Mouse (Mus musculus) lung, embryonic 15.5 days (tissue): ENCODE data around the gene Tfcp2. TPM values are rescaled to one million over a fixed set of nuclear protein-coding genes. Genes with fewer than 3 reads are reported as not detected.

ENCODE experiments used
- ATAC-seq: fragments of 200-750 bp; cut with Nextera tagmentation; 2 replicates; pipeline ENCODE4 v1.8.0; 2017; ENCODE audit warnings: moderate number of reproducible peaks, borderline replicate concordance; ENCODE audit not compliant: low FRiP score, low TSS enrichment; ENCODE audit errors: extremely low read depth
- H3K27ac ChIP-seq: fragments of 300-500 bp; sonication (generic); 2 replicates; pipeline ENCODE4 v1.5.1; 2015; ENCODE audit warnings: moderate library complexity, mild to moderate bottlenecking, inconsistent platforms
- H3K27me3 ChIP-seq: fragments of 300-500 bp; sonication (generic); 2 replicates; pipeline ENCODE4 v1.6.1; 2015; ENCODE audit warnings: inconsistent platforms
- H3K36me3 ChIP-seq: fragments of 300-500 bp; sonication (generic); 2 replicates; pipeline ENCODE4 v1.6.1; 2015; ENCODE audit warnings: inconsistent platforms
- H3K4me1 ChIP-seq: fragments of 300-500 bp; sonication (generic); 2 replicates; pipeline ENCODE4 v1.6.1; 2015; ENCODE audit warnings: inconsistent platforms
- H3K4me2 ChIP-seq: fragments of 300-500 bp; sonication (generic); 2 replicates; pipeline ENCODE4 v1.6.1; 2015; ENCODE audit warnings: inconsistent platforms, mild to moderate bottlenecking, moderate library complexity
- H3K4me3 ChIP-seq: fragments of 300-500 bp; sonication (generic); 2 replicates; pipeline ENCODE4 v1.5.1; 2015; ENCODE audit warnings: mild to moderate bottlenecking, inconsistent platforms
- H3K9ac ChIP-seq: fragments of 300-500 bp; sonication (generic); 2 replicates; pipeline ENCODE4 v1.6.1; 2015; ENCODE audit warnings: inconsistent platforms
- H3K9me3 ChIP-seq: fragments of 300-500 bp; sonication (generic); 2 replicates; pipeline ENCODE4 v1.6.1; 2016; ENCODE audit warnings: inconsistent platforms
- WGBS: fragments of 180-500 bp; shearing (Covaris S2); methylation state at CpG from one replicate; pipeline ENCODE4 v1.1.7; 2015; 5-methylcytosine and 5-hydroxymethylcytosine counted together
- polyA plus RNA-seq: library from polyadenylated mRNA; unstranded; fragments of >200 nt; fragmentation: Nextera tagmentation; extraction: Ambion mirVana; gene quantifications from 2 replicates; pipeline ENCODE4 v1.2.1, GENCODE M21; 2015

The Tfcp2 gene
- polyA plus RNA-seq, 1 experiment from 2014 or later, result 27.3 TPM

DNA sequence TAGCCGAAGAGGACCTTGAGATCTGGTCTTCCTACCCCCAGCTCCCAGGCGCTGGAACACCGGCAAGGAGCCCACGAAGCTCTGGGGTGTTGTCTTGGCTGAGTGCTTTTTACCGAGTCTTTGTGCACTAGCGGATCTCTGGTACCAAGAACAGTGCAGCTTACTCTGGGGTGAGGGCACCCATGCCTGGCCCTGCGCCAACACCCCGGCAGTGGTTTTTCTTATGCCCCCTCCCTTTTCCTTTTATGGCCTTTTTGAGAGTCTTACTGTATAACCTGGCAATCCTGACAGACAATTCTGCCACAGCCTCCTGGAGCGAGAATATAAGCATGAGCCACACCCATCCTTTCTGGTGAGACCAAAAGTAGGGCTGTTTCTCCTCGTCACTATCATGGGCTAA lies 73.5 kb downstream of the Tfcp2 start:
- 72% methylated on average over 10 of the region's 10 CpGs for WGBS

DNA sequence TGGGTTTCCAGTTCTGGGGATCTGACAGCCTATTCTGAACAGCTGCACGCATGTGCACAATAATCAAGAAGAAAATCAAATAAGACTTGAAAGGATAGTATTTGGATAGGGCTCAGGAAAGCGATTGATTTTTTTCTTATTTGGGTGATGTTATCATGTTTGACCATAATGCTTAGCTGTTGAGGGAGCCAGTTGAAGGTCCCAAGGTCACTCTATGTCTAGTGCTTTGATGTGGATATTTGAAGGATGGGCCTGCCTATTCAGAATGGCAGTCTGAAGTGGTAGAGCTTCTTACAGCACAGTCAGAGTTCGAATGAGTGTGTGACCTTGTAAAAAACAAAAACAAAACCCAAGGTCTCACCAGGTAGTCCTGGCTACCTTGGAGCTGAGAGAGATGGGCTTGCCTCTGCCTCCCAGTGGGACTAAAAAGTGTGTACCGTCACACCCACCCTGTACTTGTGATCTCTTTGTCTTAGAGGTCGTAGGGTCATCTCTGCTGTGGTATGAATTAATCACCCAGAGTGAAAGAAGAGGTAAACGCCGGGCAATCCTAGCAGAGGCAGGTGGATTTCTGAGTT lies 77.8 kb downstream of the Tfcp2 start:
- ATAC-seq, result no peak
- Histone ChIP-seq H3K4me1 (peaks cover 11% of the 10 kb centered on the region), H3K4me3 (no peak overlapping the region), H3K4me2 (no peak overlapping the region), H3K36me3 (peaks cover 60% of the 10 kb centered on the region), H3K27ac (no peak overlapping the region), H3K9ac (no peak overlapping the region), H3K27me3 (no peaks in the 10 kb centered on the region), H3K9me3 (no peaks in the 10 kb centered on the region)
- WGBS, result 63% methylated on average over 7 of the region's 7 CpGs

More for the DNA sequence above, 73.5 kb downstream of the Tfcp2 start:
- Histone ChIP-seq H3K9me3 (no peaks in the 10 kb centered on the region), H3K27me3 (no peaks in the 10 kb centered on the region), H3K4me3 (no peak overlapping the region), H3K9ac (no peak overlapping the region), H3K27ac (no peak overlapping the region), H3K4me2 (no peak overlapping the region), H3K36me3 (peaks cover 89% of the 10 kb centered on the region), H3K4me1 (no peaks in the 10 kb centered on the region)
- ATAC-seq, result no peak

- H3K4me3 ChIP-seq, result peak overlapping the region; percentile 83
These were observed 81.8 kb downstream of the Tfcp2 start for GRCm38 (mm10) chr15:100470037-100470436.

DNA sequence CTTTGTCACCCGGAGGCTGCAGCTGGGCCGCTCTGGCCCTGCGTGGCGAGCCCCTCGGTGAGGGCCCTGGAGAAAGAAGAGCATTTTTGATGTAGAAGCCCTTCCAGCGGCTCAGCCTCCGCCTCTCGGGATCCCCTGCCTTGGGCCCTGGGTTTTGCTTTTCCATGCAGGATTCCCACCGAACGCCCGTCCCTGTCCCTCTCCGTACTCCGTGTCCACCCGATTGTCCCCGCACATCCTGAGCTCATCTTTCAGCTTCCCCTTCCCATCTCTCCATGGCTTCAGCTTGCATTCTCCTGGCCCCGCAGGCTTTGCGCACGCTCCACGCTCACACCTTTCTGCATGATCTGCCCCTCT lies 82.6 kb downstream of the Tfcp2 start:
- peak; percentile 16 for ATAC-seq
- Histone ChIP-seq H3K27ac (peak overlapping the region; percentile 69), H3K36me3 (peaks cover 16% of the 10 kb centered on the region; the same call in 1 of the 2 replicates), H3K4me2 (peak overlapping the region; percentile 93), H3K4me1 (peaks cover 20% of the 10 kb centered on the region), H3K4me3 (peak overlapping the region; percentile 83), H3K27me3 (no peaks in the 10 kb centered on the region), H3K9me3 (no peaks in the 10 kb centered on the region), H3K9ac (peak overlapping the region; percentile 90)
- WGBS, result under 1% methylated on average over 19 of the region's 19 CpGs

More at GRCm38 (mm10) chr15:100470037-100470436, 81.8 kb downstream of the Tfcp2 start:
- Histone ChIP-seq H3K27ac (no peak overlapping the region), H3K9ac (peak overlapping the region; percentile 90), H3K4me1 (peaks cover 20% of the 10 kb centered on the region), H3K4me2 (peak overlapping the region; percentile 93), H3K9me3 (no peaks in the 10 kb centered on the region), H3K27me3 (no peaks in the 10 kb centered on the region), H3K36me3 (peaks cover 23% of the 10 kb centered on the region)
- no peak for ATAC-seq
- 51% methylated on average over 10 of the region's 10 CpGs for WGBS

- Histone ChIP-seq H3K9me3 (no peaks in the 10 kb centered on the region), H3K4me3 (peak within 1 kb of the TSS; percentile 83), H3K36me3 (peaks cover 14% of the 10 kb centered on the region; the same call in 1 of the 2 replicates), H3K9ac (peak within 1 kb of the TSS; percentile 90), H3K27me3 (no peaks in the 10 kb centered on the region), H3K27ac (peak within 1 kb of the TSS; percentile 69), H3K4me2 (peak within 1 kb of the TSS; percentile 93), H3K4me1 (peaks cover 20% of the 10 kb centered on the region)
- peak; percentile 93 for ATAC-seq
- WGBS, result under 1% methylated on average over 82 of the region's 84 CpGs
These were observed 83.3 kb downstream of the Tfcp2 start, which contains the start of gene Letmd1 for GRCm38 (mm10) chr15:100468295-100469188. Gene Letmd1 (plus strand): TSS chr15:100469023.

DNA sequence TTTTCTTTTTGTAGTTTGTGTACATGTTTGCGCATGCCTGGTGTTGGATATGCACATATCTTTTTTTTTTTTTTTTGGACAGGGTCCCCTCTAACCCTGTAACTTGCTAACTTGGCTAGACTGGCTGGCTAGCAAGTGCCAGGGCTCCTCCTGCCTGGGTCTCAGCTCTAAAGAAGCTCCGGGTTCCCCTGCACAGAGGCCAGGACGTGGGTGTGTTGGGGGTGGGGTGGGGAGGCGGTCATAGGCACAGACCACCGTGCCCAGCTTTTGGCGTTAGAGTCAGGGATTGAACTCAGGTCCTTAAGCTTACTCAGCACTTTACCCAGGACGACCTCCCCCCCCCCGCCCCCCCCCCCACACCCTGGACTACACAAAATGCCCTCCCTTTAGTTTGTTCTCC lies 84.1 kb downstream of the Tfcp2 start:
- H3K36me3 ChIP-seq, result peaks cover 10% of the 10 kb centered on the region; the same call in 1 of the 2 replicates
- H3K4me1 ChIP-seq, result peaks cover 20% of the 10 kb centered on the region
- H3K9ac ChIP-seq, result no peak overlapping the region
- H3K9me3 ChIP-seq, result no peaks in the 10 kb centered on the region
- H3K4me2 ChIP-seq, result peak overlapping the region; percentile 93; the same call in 1 of the 2 replicates
- no peak for ATAC-seq
- H3K4me3 ChIP-seq, result no peak overlapping the region; the same call in 1 of the 2 replicates
- H3K27me3 ChIP-seq, result no peaks in the 10 kb centered on the region
- H3K27ac ChIP-seq, result no peak overlapping the region
- WGBS, result 32% methylated on average over 8 of the region's 8 CpGs

- H3K27ac ChIP-seq, result no peak overlapping the region
- no peak overlapping the region for H3K4me2 ChIP-seq
- H3K27me3 ChIP-seq, result no peaks in the 10 kb centered on the region
- no peaks in the 10 kb centered on the region for H3K9me3 ChIP-seq
- no peak for ATAC-seq
- no peak overlapping the region for H3K4me3 ChIP-seq
- H3K4me1 ChIP-seq, result peaks cover 20% of the 10 kb centered on the region
- no peaks in the 10 kb centered on the region for H3K36me3 ChIP-seq
- WGBS, result 62% methylated on average over 2 of the region's 2 CpGs
- H3K9ac ChIP-seq, result no peak overlapping the region
These were observed 86.4 kb downstream of the Tfcp2 start for GRCm38 (mm10) chr15:100465432-100465831.

- no peaks in the 10 kb centered on the region for H3K9me3 ChIP-seq
- H3K9ac ChIP-seq, result no peak overlapping the region
- H3K4me2 ChIP-seq, result no peak overlapping the region
- H3K4me3 ChIP-seq, result no peak overlapping the region
- 0 out of 2 replicates have a peak, but pooled peaks cover 6% of the 10 kb centered on the region for H3K27me3 ChIP-seq
- H3K4me1 ChIP-seq, result peaks cover 8% of the 10 kb centered on the region
- no peaks in the 10 kb centered on the region for H3K36me3 ChIP-seq
- H3K27ac ChIP-seq, result no peak overlapping the region
- ATAC-seq, result no peak
- WGBS, result 22% methylated on average over 6 of the region's 6 CpGs
These were observed 88.1 kb downstream of the Tfcp2 start for GRCm38 (mm10) chr15:100463712-100464111.

DNA sequence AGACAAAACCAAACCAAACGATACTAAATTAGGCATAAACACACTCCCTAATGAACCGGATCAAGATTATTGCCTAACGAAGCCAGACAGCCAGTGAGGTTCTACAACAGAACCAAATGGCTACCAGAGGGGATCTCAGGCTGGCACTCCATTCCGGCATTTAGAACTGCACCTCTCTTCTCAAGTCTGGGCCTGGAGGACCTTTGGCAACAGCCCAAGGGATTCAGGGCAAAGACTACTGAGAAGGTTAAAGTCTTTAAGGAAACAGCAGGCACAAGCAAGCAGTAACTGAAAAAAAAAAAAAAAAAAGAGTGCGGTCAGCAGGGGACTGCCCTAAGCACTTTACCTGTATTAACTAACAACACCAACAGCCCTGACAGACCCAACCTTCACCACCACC lies 89.7 kb downstream of the Tfcp2 start:
- Histone ChIP-seq H3K27me3 (peaks cover 11% of the 10 kb centered on the region), H3K4me2 (no peak overlapping the region), H3K9me3 (no peaks in the 10 kb centered on the region), H3K27ac (no peak overlapping the region), H3K4me3 (no peak overlapping the region), H3K9ac (no peak overlapping the region), H3K4me1 (no peaks in the 10 kb centered on the region), H3K36me3 (no peaks in the 10 kb centered on the region)
- no peak for ATAC-seq
- WGBS, result 86% methylated on average over 5 of the region's 5 CpGs

DNA sequence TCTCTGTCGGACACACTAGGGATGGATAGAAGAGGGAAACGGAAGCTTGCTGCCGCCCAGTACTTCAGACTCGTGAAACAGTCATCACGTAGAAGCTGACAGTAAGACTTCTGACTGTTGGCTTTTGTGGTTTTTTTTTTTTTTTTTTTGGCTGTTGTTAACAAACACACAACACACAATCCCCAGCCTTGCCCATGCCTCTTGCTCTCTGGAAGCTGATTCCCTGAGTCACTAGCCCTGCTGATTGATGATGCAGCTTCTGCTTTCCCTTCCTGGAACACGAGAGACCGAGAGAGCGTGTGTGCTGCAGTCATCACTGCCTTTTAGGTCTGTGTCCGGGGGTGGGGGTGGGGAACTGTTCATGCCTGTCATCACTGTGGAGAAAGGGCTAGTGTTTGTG lies 90.2 kb downstream of the Tfcp2 start:
- Histone ChIP-seq H3K9me3 (no peaks in the 10 kb centered on the region), H3K4me3 (no peak overlapping the region), H3K4me1 (no peaks in the 10 kb centered on the region), H3K4me2 (no peak overlapping the region), H3K27ac (no peak overlapping the region), H3K27me3 (peaks cover 11% of the 10 kb centered on the region), H3K36me3 (no peaks in the 10 kb centered on the region), H3K9ac (no peak overlapping the region)
- WGBS, result 66% methylated on average over 9 of the region's 9 CpGs
- ATAC-seq, result no peak

DNA sequence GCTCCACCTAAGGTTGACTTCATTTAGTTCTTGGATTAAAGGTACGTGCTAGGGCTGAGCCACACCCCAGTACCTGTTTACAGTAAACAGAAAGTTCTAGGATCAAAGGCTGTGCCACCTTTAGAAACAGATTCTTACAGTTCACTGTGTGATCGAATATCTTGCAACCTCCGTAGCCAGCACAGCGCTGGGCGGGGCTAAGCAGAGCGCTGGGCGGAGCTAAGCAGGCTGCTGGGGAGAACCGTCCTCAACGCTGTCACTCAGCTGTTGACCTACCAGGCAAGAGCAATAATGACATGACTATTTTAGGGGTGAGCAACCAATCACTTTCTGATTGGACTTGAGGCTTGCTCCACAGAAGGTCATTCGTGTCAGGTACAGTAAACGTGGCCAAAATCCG lies 90.9 kb downstream of the Tfcp2 start:
- no peak overlapping the region for H3K4me3 ChIP-seq
- ATAC-seq, result no peak; the same call in 1 of the 2 replicates
- H3K27me3 ChIP-seq, result peaks cover 11% of the 10 kb centered on the region
- 8% methylated on average over 12 of the region's 12 CpGs for WGBS
- peak overlapping the region; percentile 37 for H3K4me2 ChIP-seq
- no peaks in the 10 kb centered on the region for H3K9me3 ChIP-seq
- no peaks in the 10 kb centered on the region for H3K36me3 ChIP-seq
- no peaks in the 10 kb centered on the region for H3K4me1 ChIP-seq
- no peak overlapping the region for H3K9ac ChIP-seq
- H3K27ac ChIP-seq, result no peak overlapping the region

DNA sequence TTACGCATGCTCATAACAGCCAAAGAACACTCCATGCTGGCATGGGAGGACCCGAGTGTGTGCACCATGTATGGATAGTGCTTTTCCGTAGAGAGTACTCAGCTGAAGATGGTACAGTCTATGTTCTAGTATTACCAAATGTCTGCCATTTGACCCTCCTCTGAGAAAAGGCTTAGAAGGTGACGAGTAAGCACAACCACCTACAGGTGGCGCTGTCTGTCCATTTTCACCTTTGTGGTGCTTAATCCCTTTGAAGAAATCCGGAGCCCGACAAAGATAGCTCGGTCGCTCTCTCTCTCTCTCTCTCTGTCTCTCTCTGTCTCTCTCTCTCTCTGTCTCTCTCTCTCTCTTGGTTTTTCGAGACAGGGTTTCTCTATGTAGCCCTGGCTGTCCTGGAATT lies 93.8 kb downstream of the Tfcp2 start:
- no peaks in the 10 kb centered on the region for H3K4me1 ChIP-seq
- H3K36me3 ChIP-seq, result no peaks in the 10 kb centered on the region
- H3K4me2 ChIP-seq, result no peak overlapping the region
- H3K27me3 ChIP-seq, result peaks cover 11% of the 10 kb centered on the region
- no peak overlapping the region for H3K27ac ChIP-seq
- no peak overlapping the region for H3K4me3 ChIP-seq
- H3K9ac ChIP-seq, result no peak overlapping the region
- no peaks in the 10 kb centered on the region for H3K9me3 ChIP-seq
- 38% methylated on average over 10 of the region's 10 CpGs for WGBS
- ATAC-seq, result no peak
